Mouse (Mus musculus) forebrain, embryonic 11.5 days (tissue): ENCODE results near the gene Inhbc. TPM values are rescaled to one million over a fixed set of nuclear protein-coding genes. Genes with fewer than 3 reads are reported as not detected.
"Not testable (repeated sequence)": the region's sequence is repeated elsewhere in the genome, so short reads cannot be mapped to it uniquely, and the experiment has no call there.

ENCODE experiments used
- ATAC-seq: fragments of 200-750 bp; cut with Nextera tagmentation; replicated peaks from 2 replicates; pipeline ENCODE4 v1.8.0; 2017; ENCODE audit warnings: moderate TSS enrichment; ENCODE audit not compliant: low FRiP score
- DNase-seq: peaks from one replicate; pipeline ENCODE4 v3.0.0-alpha.2; 2017; ENCODE audit warnings: low spot score
- H3K27ac ChIP-seq: fragments of 300-500 bp; sonication (generic); 2 replicates; pipeline ENCODE4 v1.5.1; 2014; ENCODE audit warnings: low read depth, low read length
- H3K27me3 ChIP-seq: fragments of 300-500 bp; sonication (generic); 2 replicates; pipeline ENCODE4 v1.6.1; 2014; ENCODE audit warnings: mild to moderate bottlenecking, low read length, mixed read lengths; ENCODE audit not compliant: control insufficient read depth, insufficient read depth
- H3K36me3 ChIP-seq: fragments of 300-500 bp; sonication (generic); 2 replicates; pipeline ENCODE4 v1.6.1; 2014; ENCODE audit warnings: mild to moderate bottlenecking, low read length, moderate library complexity, mixed read lengths; ENCODE audit not compliant: control insufficient read depth, insufficient read depth
- H3K4me1 ChIP-seq: fragments of 300-500 bp; sonication (generic); replicated peaks from 2 replicates; pipeline ENCODE4 v1.6.1; 2014; ENCODE audit warnings: low read length, mixed read lengths; ENCODE audit not compliant: control insufficient read depth, insufficient read depth
- H3K4me2 ChIP-seq: fragments of 300-500 bp; sonication (generic); 2 replicates; pipeline ENCODE4 v1.6.1; 2014; ENCODE audit warnings: low read depth, mild to moderate bottlenecking, low read length, moderate library complexity, mixed read lengths; ENCODE audit not compliant: severe bottlenecking
- H3K4me3 ChIP-seq: fragments of 300-500 bp; sonication (generic); 2 replicates; pipeline ENCODE4 v1.5.1; 2014; ENCODE audit warnings: low read depth, low read length
- H3K9ac ChIP-seq: fragments of 300-500 bp; sonication (generic); 2 replicates; pipeline ENCODE4 v1.6.1; 2014; ENCODE audit warnings: low read length
- H3K9me3 ChIP-seq: fragments of 300-500 bp; sonication (generic); 2 replicates; pipeline ENCODE4 v1.6.1; 2016; ENCODE audit warnings: low read length, mixed read lengths; ENCODE audit not compliant: control insufficient read depth
- WGBS: fragments of 180-500 bp; shearing (Covaris S2); extraction: QIAGEN DNeasy Blood & Tissue Kit; methylation state at CpG from one replicate; pipeline ENCODE4 v1.1.7; 2014; 5-methylcytosine and 5-hydroxymethylcytosine counted together
- polyA plus RNA-seq: library from polyadenylated mRNA; unstranded; fragments of >200 nt; fragmentation: Nextera tagmentation; extraction: Ambion mirVana; gene quantifications from 2 replicates; pipeline ENCODE4 v1.2.1, GENCODE M21; 2014

Gene Inhbc
- polyA plus RNA-seq, 1 experiment from 2014 or later = not detected

GRCm38 (mm10) chr10:127311476-127312355, 58.5 kb downstream of the Inhbc start, which contains the start of gene Mars:
Gene Mars, minus strand, starts transcription at chr10:127311786.
- H3K9me3 ChIP-seq = no peaks in the 10 kb centered on the region
- H3K27me3 ChIP-seq = no peaks in the 10 kb centered on the region
- H3K36me3 ChIP-seq = peaks cover 7% of the 10 kb centered on the region; the same call in 1 of the 2 replicates
- under 1% methylated on average over 65 of the region's 65 CpGs for WGBS
- H3K4me3 ChIP-seq = peak within 1 kb of the TSS; percentile 79
- H3K27ac ChIP-seq = 0 out of 2 replicates have a peak within 1 kb of the TSS, but pooled peaks have one; percentile 37
- H3K4me2 ChIP-seq = peak within 1 kb of the TSS; percentile 51
- peak within 1 kb of the TSS; percentile 82 for H3K9ac ChIP-seq
- peak; percentile 94 for DNase-seq
- peak; percentile 96 for ATAC-seq
- peaks cover 4% of the 10 kb centered on the region for H3K4me1 ChIP-seq

DNA sequence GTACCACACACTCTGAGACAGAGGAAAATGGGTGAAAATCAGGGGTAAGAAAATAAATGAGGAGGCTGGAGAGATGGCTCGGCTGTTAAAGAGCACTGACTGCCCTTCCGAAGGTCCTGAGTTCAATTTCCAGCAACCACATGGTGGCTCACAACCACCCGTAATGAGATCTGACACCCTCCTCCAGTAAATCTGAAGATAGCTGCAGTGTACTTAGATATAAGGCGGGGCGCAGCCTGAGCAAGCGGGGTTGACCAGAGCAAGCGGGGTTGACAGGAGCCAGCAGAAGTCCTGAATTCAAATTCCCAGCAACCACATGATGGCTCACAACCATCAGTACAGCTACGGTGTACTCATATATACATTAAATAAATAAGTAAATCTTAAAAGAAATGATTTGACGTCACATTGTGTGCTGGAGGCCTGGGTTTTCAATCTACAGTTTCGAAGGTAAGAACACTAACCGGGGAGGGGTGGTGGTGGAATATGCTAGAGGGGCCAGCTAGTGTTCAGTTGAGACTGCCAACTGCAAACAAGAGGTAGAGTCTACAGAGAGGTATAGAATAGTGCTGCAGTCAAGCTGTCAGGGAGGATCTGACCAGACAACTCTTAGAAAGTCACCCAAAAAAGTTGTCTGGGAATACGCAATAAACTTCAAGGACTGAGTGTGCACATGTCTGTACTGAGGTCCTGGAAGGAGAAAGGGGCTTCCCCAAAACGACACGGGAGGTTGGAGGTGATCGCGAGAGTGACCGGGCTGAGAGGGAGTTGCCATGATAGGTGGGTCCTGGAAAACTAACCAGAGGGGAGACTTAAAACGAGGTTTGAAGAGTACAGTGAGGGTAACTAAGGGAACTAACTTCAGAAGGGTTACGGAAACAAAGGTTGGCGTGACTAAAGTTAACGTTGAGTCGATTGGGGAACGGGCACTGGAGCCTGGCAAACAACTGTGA, 59.4 kb downstream of the Inhbc start:
- Histone ChIP-seq H3K4me2 (peak overlapping the region; percentile 51), H3K4me1 (peaks cover 4% of the 10 kb centered on the region), H3K9me3 (no peaks in the 10 kb centered on the region), H3K9ac (peak overlapping the region; percentile 82), H3K36me3 (peaks cover 7% of the 10 kb centered on the region; the same call in 1 of the 2 replicates), H3K27me3 (no peaks in the 10 kb centered on the region), H3K4me3 (peak overlapping the region; percentile 79), H3K27ac (no peak overlapping the region)
- DNase-seq (no peak), ATAC-seq (peak; percentile 43)
- WGBS = 41% methylated on average over 23 of the region's 23 CpGs

DNA sequence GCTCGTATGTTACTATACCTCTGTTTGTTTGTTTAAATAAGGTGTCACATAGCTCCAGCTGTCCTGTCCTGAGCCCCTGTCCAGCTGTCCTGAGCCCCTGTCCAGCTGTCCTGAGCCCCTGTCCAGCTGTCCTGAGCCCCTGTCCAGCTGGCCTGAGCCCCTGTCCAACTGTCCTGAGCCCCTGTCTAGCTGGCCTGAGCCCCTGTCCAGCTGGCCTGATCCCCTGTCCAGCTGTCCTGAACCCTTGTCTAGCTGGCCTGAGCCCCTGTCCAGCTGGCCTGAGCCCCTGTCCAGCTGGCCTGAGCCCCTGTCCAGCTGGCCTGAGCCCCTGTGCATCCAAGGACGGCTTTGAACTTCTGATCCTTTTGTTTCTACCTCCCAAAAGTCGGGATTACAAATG, 61.1 kb downstream of the Inhbc start:
- not testable (repeated sequence) for H3K27ac ChIP-seq, H3K4me3 ChIP-seq, DNase-seq, H3K9ac ChIP-seq, H3K27me3 ChIP-seq, H3K4me2 ChIP-seq, ATAC-seq, H3K9me3 ChIP-seq, H3K4me1 ChIP-seq
- WGBS = 80% methylated on average over 3 of the region's 3 CpGs
- H3K36me3 ChIP-seq = peaks cover 13% of the 10 kb centered on the region

Other genes with a start within 250 kb of the Inhbc start
- 51.1 and 57.9 TPM in 2 replicates for gene Os9, start 249.3 kb downstream of the Inhbc start, polyA plus RNA-seq
- 7.8 and 8.4 TPM in 2 replicates for gene B4galnt1, start 205.2 kb downstream of the Inhbc start, polyA plus RNA-seq
- 0.93 and 1.1 TPM in 2 replicates for gene Slc26a10, start 189.8 kb downstream of the Inhbc start, polyA plus RNA-seq
- 31.6 and 33.5 TPM in 2 replicates for gene Arhgef25, start 180.3 kb downstream of the Inhbc start, polyA plus RNA-seq
- gene Dtx3, start 174.7 kb downstream of the Inhbc start, polyA plus RNA-seq = 157 and 170 TPM in 2 replicates
- gene Pip4k2c, start 158.8 kb downstream of the Inhbc start, polyA plus RNA-seq = 16.4 and 17.2 TPM in 2 replicates
- 21.7 and 23.6 TPM in 2 replicates for gene Kif5a, start 107.1 kb downstream of the Inhbc start, polyA plus RNA-seq
- gene Dctn2, start 104.1 kb downstream of the Inhbc start, polyA plus RNA-seq = 202 and 207 TPM in 2 replicates
- gene Mbd6, start 81.4 kb downstream of the Inhbc start, polyA plus RNA-seq = 22.6 and 24.0 TPM in 2 replicates
- gene Mars, start 58.6 kb downstream of the Inhbc start, polyA plus RNA-seq = 191 and 195 TPM in 2 replicates
- 0.88 and 1.7 TPM in 2 replicates for gene Arhgap9, start 48.5 kb downstream of the Inhbc start, polyA plus RNA-seq
- 6.1 and 6.5 TPM in 2 replicates for gene Gli1, start 28.5 kb downstream of the Inhbc start, polyA plus RNA-seq
- 0.05 and 0.07 TPM in 2 replicates for gene Inhbe, start 16.0 kb downstream of the Inhbc start, polyA plus RNA-seq
- gene R3hdm2, start 9.9 kb upstream of the Inhbc start, polyA plus RNA-seq = 34.7 and 44.6 TPM in 2 replicates
- not detected in 2 replicates for gene Stac3, start 131.3 kb upstream of the Inhbc start, polyA plus RNA-seq
- 5.9 and 6.1 TPM in 2 replicates for gene Ndufa4l2, start 144.5 kb upstream of the Inhbc start, polyA plus RNA-seq
- 112 and 123 TPM in 2 replicates for gene Shmt2, start 152.0 kb upstream of the Inhbc start, polyA plus RNA-seq
- 37.6 and 40.4 TPM in 2 replicates for gene Nxph4, start 164.1 kb upstream of the Inhbc start, polyA plus RNA-seq